Mouse (Mus musculus) testis, adult 2 months (tissue): ENCODE data around the gene Babam2.
"Not testable (repeated sequence)": the region's sequence is repeated elsewhere in the genome, so short reads cannot be mapped to it uniquely, and the experiment has no call there.

Source experiments
- CTCF ChIP-seq: fragments of 200-500 bp; IDR thresholded peaks from 2 replicates; pipeline ENCODE4 v1.5.1; 2012; ENCODE audit warnings: low read depth, mild to moderate bottlenecking, inconsistent platforms, low read length, moderate library complexity; ENCODE audit not compliant: control insufficient read depth, insufficient read depth, insufficient replicate concordance
- POLR2A ChIP-seq: fragments of 200-500 bp; IDR thresholded peaks from 2 replicates; pipeline ENCODE4 v1.6.1; 2012; ENCODE audit warnings: low read depth, mild to moderate bottlenecking, inconsistent platforms, low read length, moderate library complexity; ENCODE audit not compliant: control insufficient read depth

GRCm38 (mm10) chr5:31804211-31804610 is 106.7 kb downstream of the Babam2 start:
- TF ChIP-seq CTCF, POLR2A: not testable (repeated sequence)
